Mouse (Mus musculus) liver, postnatal 0 days (tissue): ENCODE results near the gene Lin7b. TPM values are rescaled to one million over a fixed set of nuclear protein-coding genes. Genes with fewer than 3 reads are reported as not detected.

Experiments used
- ATAC-seq: fragments of 200-750 bp; cut with Nextera tagmentation; 2 replicates; pipeline ENCODE4 v1.8.0; 2017; ENCODE audit warnings: mild to moderate bottlenecking, moderate library complexity
- DNase-seq: peaks from one replicate; pipeline ENCODE4 v3.0.0-alpha.2; 2016
- H3K27ac ChIP-seq: fragments of 300-500 bp; sonication (generic); 2 replicates; pipeline ENCODE4 v1.5.1; 2014; ENCODE audit warnings: antibody characterized with exemption, moderate library complexity, mild to moderate bottlenecking, low read depth
- H3K27me3 ChIP-seq: fragments of 300-500 bp; sonication (generic); 2 replicates; pipeline ENCODE4 v1.6.1; 2014; ENCODE audit warnings: low read length, control low read depth, mixed read lengths; ENCODE audit not compliant: insufficient read depth
- H3K36me3 ChIP-seq: fragments of 300-500 bp; sonication (generic); replicated peaks from 2 replicates; pipeline ENCODE4 v1.6.1; 2014; ENCODE audit warnings: mild to moderate bottlenecking, control low read depth, low read length, moderate library complexity, mixed read lengths; ENCODE audit not compliant: insufficient read depth
- H3K4me1 ChIP-seq: fragments of 300-500 bp; sonication (generic); 2 replicates; pipeline ENCODE4 v1.6.1; 2014; ENCODE audit warnings: antibody characterized with exemption, mild to moderate bottlenecking, control low read depth; ENCODE audit not compliant: insufficient read depth
- H3K4me2 ChIP-seq: fragments of 300-500 bp; sonication (generic); 2 replicates; pipeline ENCODE4 v1.6.1; 2014; ENCODE audit warnings: low read depth, mild to moderate bottlenecking, low read length, moderate library complexity, mixed read lengths
- H3K4me3 ChIP-seq: fragments of 300-500 bp; sonication (generic); 2 replicates; pipeline ENCODE4 v1.5.1; 2014; ENCODE audit warnings: low read depth, low read length
- H3K9ac ChIP-seq: fragments of 300-500 bp; sonication (generic); replicated peaks from 2 replicates; pipeline ENCODE4 v1.6.1; 2014; ENCODE audit warnings: mild to moderate bottlenecking, moderate library complexity
- H3K9me3 ChIP-seq: fragments of 300-500 bp; sonication (generic); 2 replicates; pipeline ENCODE4 v1.6.1; 2016; ENCODE audit warnings: mild to moderate bottlenecking, control low read depth, low read length, mixed read lengths
- CTCF ChIP-seq: sonication (generic); IDR thresholded peaks from 2 replicates; pipeline ENCODE4 v1.5.1; 2016; ENCODE audit warnings: antibody characterized with exemption, low read depth
- EP300 ChIP-seq: IDR thresholded peaks from 2 replicates; pipeline ENCODE4 v1.6.1; 2016; ENCODE audit warnings: antibody characterized with exemption, low read depth, mild to moderate bottlenecking
- WGBS: fragments of 180-500 bp; shearing (Covaris S2); extraction: QIAGEN DNeasy Blood & Tissue Kit; methylation state at CpG from one replicate; pipeline ENCODE4 v1.1.7; 2014; ENCODE audit not compliant: insufficient replicate concordance; 5-methylcytosine and 5-hydroxymethylcytosine counted together
- polyA plus RNA-seq: library from polyadenylated mRNA; unstranded; fragments of >200 nt; fragmentation: Nextera tagmentation; extraction: Ambion mirVana; gene quantifications from 2 replicates; pipeline ENCODE4 v1.2.1, GENCODE M21; 2015

Gene Lin7b
- polyA plus RNA-seq, 1 experiment from 2014 or later = not detected

DNA sequence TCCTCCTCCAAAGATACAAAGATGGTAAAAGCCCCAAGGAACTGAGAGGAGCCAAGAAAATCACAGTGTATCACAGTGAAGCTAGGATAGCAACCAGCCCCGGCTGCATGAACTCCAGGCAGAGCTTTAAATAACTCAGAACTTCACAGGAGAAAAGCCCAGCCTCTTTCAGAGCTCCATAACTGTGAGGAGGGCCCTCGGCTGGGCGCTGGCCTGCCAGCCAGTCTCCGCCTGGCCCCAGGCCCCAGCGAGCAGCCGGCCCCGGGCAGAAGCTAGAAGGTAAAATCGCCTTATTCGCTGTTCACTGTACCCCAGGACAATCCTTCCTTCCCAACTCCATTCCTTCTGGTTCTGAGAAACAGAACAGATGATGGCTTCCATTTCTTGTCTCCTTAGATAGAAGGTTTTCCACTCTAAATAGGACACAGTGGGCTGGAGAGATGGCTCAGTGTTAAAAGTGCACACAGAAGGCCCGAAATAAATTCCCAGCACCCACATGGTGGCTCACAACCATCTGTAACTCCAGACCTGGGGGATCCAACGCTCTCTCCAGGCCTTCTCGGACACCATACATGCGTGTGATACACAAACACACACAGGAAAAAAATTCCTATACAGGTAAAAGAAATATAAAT lies 41.4 kb downstream of the Lin7b start:
- no peak for DNase-seq
- Histone ChIP-seq H3K36me3 (no peaks in the 10 kb centered on the region), H3K9me3 (no peaks in the 10 kb centered on the region), H3K9ac (no peak overlapping the region), H3K4me1 (peaks cover 14% of the 10 kb centered on the region), H3K27me3 (no peaks in the 10 kb centered on the region), H3K4me3 (no peak overlapping the region), H3K4me2 (no peak overlapping the region), H3K27ac (no peak overlapping the region)
- no peak for TF ChIP-seq EP300
- TF ChIP-seq CTCF = no peak
- WGBS = 80% methylated on average over 13 of the region's 13 CpGs
- no peak for ATAC-seq

DNA sequence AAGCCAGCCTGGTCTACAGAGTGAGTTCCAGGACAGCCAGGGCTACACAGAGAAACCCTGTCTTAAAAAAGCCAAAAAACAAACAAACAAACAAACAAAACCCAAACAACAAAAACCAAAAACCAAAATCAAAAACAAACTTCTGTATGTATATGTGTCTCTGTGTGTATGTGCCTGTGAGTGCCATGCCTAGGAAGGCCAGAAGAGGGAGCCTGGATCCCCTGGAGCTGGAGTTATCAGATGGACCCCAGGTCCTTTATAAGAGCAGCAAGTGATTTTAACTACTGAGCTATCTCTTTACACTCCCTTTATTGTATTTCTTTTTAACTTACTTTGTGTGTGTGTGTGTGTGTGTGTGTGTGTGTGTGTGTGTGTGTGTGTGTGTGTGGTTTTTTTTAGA lies 44.6 kb downstream of the Lin7b start:
- TF ChIP-seq CTCF = no peak
- no peak for TF ChIP-seq EP300
- no peak for ATAC-seq
- no peak overlapping the region for H3K9ac ChIP-seq

DNA sequence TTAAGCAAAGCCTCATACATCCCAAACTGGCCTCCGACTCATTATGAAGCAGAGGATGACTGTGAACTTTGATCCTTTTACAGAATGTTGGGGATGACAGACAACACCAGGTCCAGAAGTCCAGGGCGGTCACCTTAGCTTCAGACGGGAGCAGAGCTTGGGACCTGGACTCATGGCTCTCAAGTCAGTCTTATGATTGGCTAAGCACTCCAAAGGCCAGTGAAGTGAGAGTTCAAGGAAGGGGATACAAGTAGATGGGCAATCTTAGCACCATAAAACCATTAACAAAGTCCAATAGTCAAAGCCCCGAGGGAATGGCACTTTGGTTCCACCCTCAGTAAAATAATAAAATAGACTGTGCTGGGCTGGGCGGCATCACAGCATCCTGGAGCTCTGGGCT lies 47.3 kb downstream of the Lin7b start:
- Histone ChIP-seq H3K4me3 (no peak overlapping the region), H3K4me1 (no peaks in the 10 kb centered on the region), H3K27ac (no peak overlapping the region), H3K9me3 (no peaks in the 10 kb centered on the region), H3K4me2 (no peak overlapping the region), H3K27me3 (no peaks in the 10 kb centered on the region), H3K36me3 (no peaks in the 10 kb centered on the region), H3K9ac (no peak overlapping the region)
- 78% methylated on average over 5 of the region's 5 CpGs for WGBS
- ATAC-seq (no peak), DNase-seq (no peak)
- no peak for TF ChIP-seq CTCF
- TF ChIP-seq EP300 = no peak

More for the DNA sequence above, 44.6 kb downstream of the Lin7b start:
- H3K9me3 ChIP-seq = no peaks in the 10 kb centered on the region
- H3K4me1 ChIP-seq = no peaks in the 10 kb centered on the region
- H3K27me3 ChIP-seq = no peaks in the 10 kb centered on the region
- H3K4me2 ChIP-seq = no peak overlapping the region
- no peaks in the 10 kb centered on the region for H3K36me3 ChIP-seq
- H3K4me3 ChIP-seq = no peak overlapping the region
- H3K27ac ChIP-seq = no peak overlapping the region
- DNase-seq = no peak

DNA sequence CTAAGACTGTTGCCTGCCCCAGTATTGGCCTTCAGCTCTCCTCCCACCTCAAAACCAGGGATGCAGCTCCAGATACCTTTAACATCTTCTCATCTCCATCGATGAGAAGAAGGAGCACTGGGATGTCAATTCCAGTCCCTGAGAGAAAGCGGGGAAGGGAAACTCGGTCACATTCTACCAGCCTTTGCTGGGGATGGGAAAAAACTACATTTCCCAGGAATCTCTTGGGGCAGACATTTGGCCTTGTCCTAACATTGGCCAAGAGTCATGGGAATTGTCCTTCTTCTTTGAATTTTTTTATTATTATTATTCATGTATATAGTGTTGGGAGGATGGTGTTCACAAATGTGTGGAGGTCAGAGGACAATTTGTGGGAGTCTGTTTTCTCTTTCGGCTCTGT lies 48.1 kb downstream of the Lin7b start:
- TF ChIP-seq EP300 (no peak), CTCF (no peak)
- 81% methylated on average over 4 of the region's 4 CpGs for WGBS
- no peaks in the 10 kb centered on the region for H3K27me3 ChIP-seq
- DNase-seq (no peak), ATAC-seq (no peak)
- H3K4me1 ChIP-seq = no peaks in the 10 kb centered on the region
- H3K9ac ChIP-seq = no peak overlapping the region
- H3K27ac ChIP-seq = no peak overlapping the region
- H3K9me3 ChIP-seq = no peaks in the 10 kb centered on the region
- H3K4me2 ChIP-seq = no peak overlapping the region
- H3K36me3 ChIP-seq = no peaks in the 10 kb centered on the region
- H3K4me3 ChIP-seq = no peak overlapping the region

Other genes with a start within 250 kb of the Lin7b start
- gene Rps11, start 246.1 kb downstream of the Lin7b start, polyA plus RNA-seq = 681 and 696 TPM in 2 replicates
- gene Rpl13a, start 241.8 kb downstream of the Lin7b start, polyA plus RNA-seq = 938 and 993 TPM in 2 replicates
- 0.27 and 0.70 TPM in 2 replicates for gene Gm45713, start 234.4 kb downstream of the Lin7b start, polyA plus RNA-seq
- gene Flt3l, start 234.2 kb downstream of the Lin7b start, polyA plus RNA-seq = 2.0 and 2.3 TPM in 2 replicates
- 37.6 and 37.8 TPM in 2 replicates for gene Pih1d1, start 216.3 kb downstream of the Lin7b start, polyA plus RNA-seq
- 26.8 and 29.6 TPM in 2 replicates for gene Aldh16a1, start 216.0 kb downstream of the Lin7b start, polyA plus RNA-seq
- gene Slc17a7, start 206.6 kb downstream of the Lin7b start, polyA plus RNA-seq = not detected in 2 replicates
- gene Gfy, start 191.0 kb downstream of the Lin7b start, polyA plus RNA-seq = not detected in 2 replicates
- not detected in 2 replicates for gene Pth2, start 189.6 kb downstream of the Lin7b start, polyA plus RNA-seq
- 0.06 TPM in 1 of 2 replicates, not detected in the other for gene Ccdc155, start 165.7 kb downstream of the Lin7b start, polyA plus RNA-seq
- 0.95 and 1.5 TPM in 2 replicates for gene Dkkl1, start 158.4 kb downstream of the Lin7b start, polyA plus RNA-seq
- gene Tead2, start 154.8 kb downstream of the Lin7b start, polyA plus RNA-seq = 15.5 and 20.2 TPM in 2 replicates
- 29.8 and 31.8 TPM in 2 replicates for gene Cd37, start 131.5 kb downstream of the Lin7b start, polyA plus RNA-seq
- 0.46 and 0.49 TPM in 2 replicates for gene Slc6a16, start 129.5 kb downstream of the Lin7b start, polyA plus RNA-seq
- 0.32 and 0.43 TPM in 2 replicates for gene Slc6a21, start 93.1 kb downstream of the Lin7b start, polyA plus RNA-seq
- 6.9 and 7.0 TPM in 2 replicates for gene Trpm4, start 36.8 kb downstream of the Lin7b start, polyA plus RNA-seq
- gene Hrc, start 35.3 kb downstream of the Lin7b start, polyA plus RNA-seq = 0.05 and 0.31 TPM in 2 replicates
- not detected in 2 replicates for gene Ppfia3, start 3.6 kb downstream of the Lin7b start, polyA plus RNA-seq
- 53.7 and 57.2 TPM in 2 replicates for gene Snrnp70, start 25.2 kb upstream of the Lin7b start, polyA plus RNA-seq
- gene Kcna7, start 35.1 kb upstream of the Lin7b start, polyA plus RNA-seq = 0.05 TPM in 1 of 2 replicates, not detected in the other
- 0.05 and 0.15 TPM in 2 replicates for gene Ntf5, start 43.1 kb upstream of the Lin7b start, polyA plus RNA-seq
- gene Lhb, start 50.2 kb upstream of the Lin7b start, polyA plus RNA-seq = not detected in 2 replicates
- 3.3 TPM in 2 replicates for gene Gys1, start 64.3 kb upstream of the Lin7b start, polyA plus RNA-seq
- 30.1 and 36.5 TPM in 2 replicates for gene Ruvbl2, start 67.5 kb upstream of the Lin7b start, polyA plus RNA-seq
- gene Ftl1, start 89.3 kb upstream of the Lin7b start, polyA plus RNA-seq = 5,147 and 5,518 TPM in 2 replicates
- 59.6 and 60.8 TPM in 2 replicates for gene Bax, start 96.3 kb upstream of the Lin7b start, polyA plus RNA-seq
- gene Tulp2, start 111.3 kb upstream of the Lin7b start, polyA plus RNA-seq = 0.22 and 0.30 TPM in 2 replicates
- gene Gm45808, start 116.2 kb upstream of the Lin7b start, polyA plus RNA-seq = 0.15 and 0.33 TPM in 2 replicates
- gene Dhdh, start 118.2 kb upstream of the Lin7b start, polyA plus RNA-seq = 8.4 and 9.5 TPM in 2 replicates
- gene Nucb1, start 139.8 kb upstream of the Lin7b start, polyA plus RNA-seq = 91.5 and 103 TPM in 2 replicates
- 104 and 113 TPM in 2 replicates for gene Ppp1r15a, start 155.7 kb upstream of the Lin7b start, polyA plus RNA-seq
- 0.51 and 0.91 TPM in 2 replicates for gene Plekha4, start 155.7 kb upstream of the Lin7b start, polyA plus RNA-seq
- gene Hsd17b14, start 184.3 kb upstream of the Lin7b start, polyA plus RNA-seq = 0.24 and 0.62 TPM in 2 replicates
- 32.3 and 38.9 TPM in 2 replicates for gene Bcat2, start 199.6 kb upstream of the Lin7b start, polyA plus RNA-seq
- 7.6 and 7.8 TPM in 2 replicates for gene Fgf21, start 244.9 kb upstream of the Lin7b start, polyA plus RNA-seq
- gene Fut1, start 246.7 kb upstream of the Lin7b start, polyA plus RNA-seq = 0.56 TPM in 1 of 2 replicates, not detected in the other